Mouse (Mus musculus): ENCODE results near the gene Stx11.
"Not testable (repeated sequence)": the region's sequence is repeated elsewhere in the genome, so short reads cannot be mapped to it uniquely, and the experiment has no call there.

The Stx11 gene

GRCm38 (mm10) chr10:12961546-12961945 lies 2.6 kb downstream of the Stx11 start:
- DNase-seq (ENCODE audit: low spot score) = no peak

- DNase-seq (ENCODE audit: low spot score) = no peak
Observed at GRCm38 (mm10) chr10:12957271-12957670, 6.8 kb downstream of the Stx11 start.

- DNase-seq (ENCODE audit: low spot score) = no peak
Observed at GRCm38 (mm10) chr10:12955831-12956230, 8.3 kb downstream of the Stx11 start.

GRCm38 (mm10) chr10:12951358-12951757 lies 12.7 kb downstream of the Stx11 start:
- DNase-seq (ENCODE audit: low spot score) = not testable (repeated sequence)

- DNase-seq (ENCODE audit: low spot score) = no peak
Observed at GRCm38 (mm10) chr10:12949299-12949698, 14.8 kb downstream of the Stx11 start.

GRCm38 (mm10) chr10:12947606-12948005 lies 16.5 kb downstream of the Stx11 start:
- no peak for DNase-seq (ENCODE audit: low spot score)

GRCm38 (mm10) chr10:12941018-12941761 lies 22.9 kb downstream of the Stx11 start:
- DNase-seq (ENCODE audit: low spot score) = no peak

GRCm38 (mm10) chr10:12938763-12939162 lies 25.3 kb downstream of the Stx11 start:
- no peak for DNase-seq (ENCODE audit: low spot score)

- DNase-seq (ENCODE audit: low spot score) = no peak
Observed at GRCm38 (mm10) chr10:12936079-12936478, 28.0 kb downstream of the Stx11 start.

- DNase-seq (ENCODE audit: low spot score) = no peak
Observed at GRCm38 (mm10) chr10:12935575-12935974, 28.5 kb downstream of the Stx11 start.

- no peak for DNase-seq (ENCODE audit: low spot score)
Observed at GRCm38 (mm10) chr10:12931492-12932400, 32.4 kb downstream of the Stx11 start.

- no peak for DNase-seq (ENCODE audit: low spot score)
Observed at GRCm38 (mm10) chr10:12930351-12930905, 33.7 kb downstream of the Stx11 start.

- DNase-seq (ENCODE audit: low spot score) = no peak
Observed at GRCm38 (mm10) chr10:12929857-12930174, 34.3 kb downstream of the Stx11 start.

GRCm38 (mm10) chr10:12929149-12929856 lies 34.8 kb downstream of the Stx11 start:
- no peak for DNase-seq (ENCODE audit: low spot score)

GRCm38 (mm10) chr10:12928193-12928592 lies 35.9 kb downstream of the Stx11 start:
- no peak for DNase-seq (ENCODE audit: low spot score)

GRCm38 (mm10) chr10:12922574-12923353 lies 41.3 kb downstream of the Stx11 start:
- DNase-seq (ENCODE audit: low spot score) = peak; percentile 99

- DNase-seq (ENCODE audit: low spot score) = no peak
Observed at GRCm38 (mm10) chr10:12922077-12922573, 42.0 kb downstream of the Stx11 start.

GRCm38 (mm10) chr10:12921551-12922040 lies 42.5 kb downstream of the Stx11 start:
- no peak for DNase-seq (ENCODE audit: low spot score)

GRCm38 (mm10) chr10:12919287-12919686 lies 44.8 kb downstream of the Stx11 start:
- no peak for DNase-seq (ENCODE audit: low spot score)

GRCm38 (mm10) chr10:12917626-12918025 lies 46.5 kb downstream of the Stx11 start:
- DNase-seq (ENCODE audit: low spot score) = no peak

- DNase-seq (ENCODE audit: low spot score) = no peak
Observed at GRCm38 (mm10) chr10:12916376-12916775, 47.7 kb downstream of the Stx11 start.
